Mouse (Mus musculus): ENCODE data around the gene 9430038I01Rik.

Gene 9430038I01Rik

GRCm38 (mm10) chr7:137365056-137365455, 45.5 kb downstream of the 9430038I01Rik start:
- DNase-seq: no peak

- DNase-seq: no peak
These were observed 46.0 kb downstream of the 9430038I01Rik start for GRCm38 (mm10) chr7:137364571-137364970.

GRCm38 (mm10) chr7:137346860-137347259, 63.7 kb downstream of the 9430038I01Rik start:
- DNase-seq: no peak

GRCm38 (mm10) chr7:137346068-137346467, 64.5 kb downstream of the 9430038I01Rik start:
- DNase-seq: no peak

GRCm38 (mm10) chr7:137333951-137334350, 76.6 kb downstream of the 9430038I01Rik start:
- no peak for DNase-seq
